Mouse (Mus musculus) embryonic stem cell, embryonic (primary cell): ENCODE data around the gene Lypd6.

Source experiments
- CTCF ChIA-PET, 4 experiments: fragments of 300-600 bp in 2 of 4; fragments of 350-600 bp in 2 of 4; sonication (Branson Sonifier 250); formaldehyde crosslinking; loops; one replicate each; lab custom pipeline; 2022; ENCODE audit warnings: inconsistent platforms in 2 of 4; lab: Charles Lee
- POLR2A ChIA-PET, 4 experiments: fragments of 300-600 bp in 2 of 4; fragments of 350-600 bp in 2 of 4; sonication (Branson Sonifier 250); formaldehyde crosslinking; loops; one replicate each; lab custom pipeline; 2022; ENCODE audit warnings: antibody characterized with exemption in 4 of 4, inconsistent platforms in 1 of 4; lab: Charles Lee

Gene Lypd6

DNA sequence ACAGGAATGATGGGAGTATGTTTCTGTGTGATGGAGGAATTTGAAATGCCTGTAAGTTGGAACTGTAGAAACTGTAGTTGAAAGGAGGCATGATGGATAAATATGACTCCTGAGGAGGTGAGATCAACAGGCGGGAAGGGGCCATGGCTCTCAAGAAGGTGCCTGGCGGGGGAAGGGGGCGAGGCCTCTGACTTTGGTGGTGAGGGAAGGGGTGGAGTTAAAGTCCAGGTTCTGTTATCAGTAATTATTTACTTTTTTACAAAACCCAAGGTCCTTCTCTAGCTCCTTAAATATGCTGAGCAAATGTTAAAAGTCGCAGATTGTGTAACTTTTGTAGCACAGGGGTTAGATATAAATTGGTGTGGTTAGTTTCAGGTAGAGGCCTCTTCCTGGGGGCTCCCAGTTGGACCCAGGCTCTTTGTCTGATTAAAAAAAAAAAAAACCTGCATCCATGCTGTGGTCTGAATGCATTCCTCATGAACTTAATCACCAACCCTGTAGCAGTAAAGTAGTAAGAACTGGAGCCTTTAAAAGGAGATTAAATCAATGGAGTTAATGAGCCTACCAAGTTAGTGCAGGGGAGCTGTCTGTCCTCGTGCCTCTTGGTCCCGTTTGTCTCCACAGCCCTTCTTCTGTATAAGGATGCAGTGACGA, 37.7 kb downstream of the Lypd6 start:
- ChIA-PET CTCF (no interaction called here), POLR2A (no interaction called here)

DNA sequence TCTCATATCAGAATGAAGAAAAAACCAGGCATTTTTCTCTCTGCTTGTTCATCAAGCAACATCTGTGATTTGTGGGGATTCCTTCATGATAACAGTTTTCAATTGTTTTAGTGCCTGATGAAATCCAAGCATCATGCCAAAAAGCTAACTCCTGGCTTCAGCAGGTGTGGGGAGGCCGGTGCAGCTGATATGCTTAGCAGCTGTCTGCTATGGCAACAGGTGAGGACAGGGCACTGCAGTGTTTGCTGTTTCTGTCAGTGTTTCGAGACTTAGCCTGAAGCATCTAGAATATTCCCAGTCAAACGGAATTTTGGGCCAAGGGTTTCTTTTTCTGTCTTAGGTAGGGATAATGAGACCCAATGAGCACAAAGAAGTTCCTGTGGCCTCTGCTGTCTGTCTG, 39.4 kb downstream of the Lypd6 start:
- CTCF ChIA-PET = no interaction called here
- POLR2A ChIA-PET = no interaction called here

DNA sequence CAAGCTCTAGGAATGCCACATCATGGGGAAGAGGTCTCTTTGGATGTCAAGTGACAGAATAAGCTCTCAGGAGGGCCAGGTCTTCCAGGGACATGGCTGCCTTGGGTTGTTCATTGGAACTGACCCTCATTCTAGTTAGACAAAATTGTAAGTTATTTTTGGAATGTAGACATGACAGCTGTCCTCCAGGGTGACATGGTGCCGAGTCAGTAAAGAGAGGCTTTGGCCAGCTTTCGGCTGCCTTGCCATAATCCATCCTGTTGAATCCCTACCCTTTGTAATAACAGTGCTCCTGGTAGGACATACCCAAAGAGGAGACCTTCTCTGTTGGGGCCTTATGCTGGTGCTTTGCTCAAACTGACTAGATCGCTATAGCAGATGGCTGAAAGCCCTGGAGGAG, 39.8 kb downstream of the Lypd6 start:
- ChIA-PET CTCF (no interaction called here), POLR2A (no interaction called here)

DNA sequence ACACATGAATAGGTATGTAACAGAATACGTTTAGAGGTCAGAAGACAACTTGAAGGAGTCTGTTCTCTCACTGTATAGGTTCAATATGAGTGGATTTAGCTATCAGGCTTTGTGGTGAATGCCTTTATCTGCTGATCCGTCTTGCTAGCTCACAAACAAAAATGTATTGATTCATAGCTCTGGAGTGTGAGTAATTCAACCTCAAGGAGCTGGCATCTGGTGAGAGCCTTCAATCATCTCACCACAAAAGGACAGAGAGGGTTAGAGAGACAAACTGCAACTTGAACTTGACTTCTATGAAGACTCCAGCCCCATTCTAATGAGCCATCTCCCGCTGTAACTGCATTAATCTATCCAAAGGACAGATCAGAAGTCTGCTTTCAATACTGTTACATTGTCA, 40.6 kb downstream of the Lypd6 start:
- CTCF ChIA-PET = no interaction called here
- POLR2A ChIA-PET = no interaction called here

DNA sequence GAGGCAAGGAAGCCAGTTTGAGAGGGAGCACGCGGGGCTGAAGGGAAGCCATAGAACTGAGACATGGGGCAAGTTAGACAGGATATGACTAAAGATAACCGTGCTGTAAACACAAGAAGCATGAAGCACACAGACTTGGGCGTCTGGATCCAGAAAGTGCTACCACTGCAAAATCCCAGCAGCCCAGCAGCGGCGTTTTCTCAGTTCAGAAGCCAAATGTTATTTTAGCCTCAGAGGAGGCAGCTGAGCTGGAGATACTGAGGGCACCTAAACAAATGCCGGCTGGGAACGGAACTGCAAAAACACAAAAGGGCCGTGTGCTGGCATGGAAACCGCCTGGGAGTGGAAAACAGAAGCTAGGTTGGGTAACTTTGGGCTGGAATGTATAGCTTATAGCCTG, 43.9 kb downstream of the Lypd6 start:
- CTCF ChIA-PET = no interaction called here

DNA sequence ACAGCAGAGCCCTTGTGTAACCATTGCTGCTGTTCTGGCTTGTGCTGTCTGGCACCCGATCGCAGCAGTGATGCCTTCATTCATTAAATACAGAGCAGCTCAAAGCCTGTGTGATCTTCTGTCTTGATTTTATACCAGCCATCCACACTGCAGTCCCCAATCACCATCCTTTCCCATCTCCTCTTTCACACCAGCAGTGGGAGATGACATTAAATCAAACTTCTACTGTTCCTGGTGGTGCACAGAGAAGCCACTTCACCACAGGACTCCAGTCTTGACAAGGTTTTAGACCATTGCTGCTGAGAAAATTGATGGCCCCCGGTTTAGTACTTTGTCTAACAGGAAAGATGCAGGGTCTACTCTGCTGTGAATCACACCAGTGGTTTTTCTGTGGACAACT, 44.9 kb downstream of the Lypd6 start:
- CTCF ChIA-PET = no interaction called here
- POLR2A ChIA-PET = no interaction called here

More for the DNA sequence above, 43.9 kb downstream of the Lypd6 start:
- POLR2A ChIA-PET = interaction anchor here in 1 of 4 experiments (0.7 kb wide), 1 partner anchor 15 kb away, joined by 3 read pairs; no protein-coding TSS in a partner anchor

DNA sequence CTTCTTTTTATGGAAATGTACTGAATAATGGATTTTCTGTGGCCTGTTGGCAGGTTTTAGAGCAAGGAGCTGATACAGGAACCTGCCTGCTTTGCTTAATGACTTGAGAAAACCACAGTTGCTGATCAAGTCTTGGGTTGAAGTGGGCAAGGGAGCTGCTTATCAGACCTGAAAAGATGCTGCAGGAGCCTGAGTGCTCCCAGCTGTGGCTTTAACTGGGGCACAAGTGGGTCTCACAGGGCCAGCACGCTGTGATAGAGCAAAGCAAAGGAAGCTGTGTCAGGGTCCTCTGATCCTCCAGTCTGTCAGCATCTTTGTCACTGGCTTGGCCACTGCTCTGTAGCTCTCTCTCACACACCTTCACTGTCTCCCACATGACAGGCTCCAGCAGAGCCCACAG, 45.4 kb downstream of the Lypd6 start:
- CTCF ChIA-PET = no interaction called here
- POLR2A ChIA-PET = interaction anchor here in 1 of 4 experiments (0.6 kb wide), 1 partner anchor 1731 kb away, joined by 3 read pairs; no protein-coding TSS in a partner anchor

DNA sequence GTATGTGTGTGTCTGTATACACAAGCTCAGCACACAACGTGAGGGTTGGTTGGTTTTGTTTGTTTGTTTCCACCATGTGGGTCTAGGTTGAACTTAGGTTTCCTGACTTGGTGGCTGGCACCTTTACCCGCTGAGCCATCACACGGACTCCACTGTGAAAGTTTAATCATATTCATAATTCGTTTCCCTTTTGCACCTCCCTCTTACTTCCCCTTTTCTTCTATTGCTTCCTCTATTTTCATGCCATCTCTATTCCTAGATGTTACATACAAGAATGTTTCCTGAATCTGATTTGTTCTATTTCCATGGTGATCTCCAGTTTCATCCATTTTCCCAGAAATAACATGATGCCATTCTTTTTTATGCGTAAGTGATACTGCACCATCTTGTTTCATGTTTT, 46.2 kb downstream of the Lypd6 start:
- ChIA-PET POLR2A (interaction anchor here in 1 of 4 experiments (0.6 kb wide), 1 partner anchor 1732 kb away, joined by 3 read pairs; no protein-coding TSS in a partner anchor), CTCF (no interaction called here)

DNA sequence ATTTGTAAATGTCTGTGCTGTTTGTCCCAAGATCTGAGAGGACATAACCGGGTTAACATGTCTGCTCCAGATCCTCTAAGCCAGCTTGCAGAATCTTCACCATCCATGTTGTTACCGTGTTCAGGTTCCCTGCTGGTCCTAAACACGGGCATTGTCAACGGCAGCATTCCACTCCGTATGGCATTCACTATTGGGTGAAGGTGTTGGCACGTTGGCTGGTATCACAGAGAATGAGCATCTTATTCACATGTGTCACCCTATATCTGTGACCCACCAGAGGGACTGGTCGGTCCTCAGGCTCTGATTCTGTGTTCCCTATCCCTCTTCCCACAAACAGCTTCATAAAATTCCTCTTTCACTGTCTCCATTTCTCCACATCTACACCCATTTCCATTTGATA, 52.9 kb downstream of the Lypd6 start:
- ChIA-PET POLR2A (no interaction called here), CTCF (no interaction called here)

DNA sequence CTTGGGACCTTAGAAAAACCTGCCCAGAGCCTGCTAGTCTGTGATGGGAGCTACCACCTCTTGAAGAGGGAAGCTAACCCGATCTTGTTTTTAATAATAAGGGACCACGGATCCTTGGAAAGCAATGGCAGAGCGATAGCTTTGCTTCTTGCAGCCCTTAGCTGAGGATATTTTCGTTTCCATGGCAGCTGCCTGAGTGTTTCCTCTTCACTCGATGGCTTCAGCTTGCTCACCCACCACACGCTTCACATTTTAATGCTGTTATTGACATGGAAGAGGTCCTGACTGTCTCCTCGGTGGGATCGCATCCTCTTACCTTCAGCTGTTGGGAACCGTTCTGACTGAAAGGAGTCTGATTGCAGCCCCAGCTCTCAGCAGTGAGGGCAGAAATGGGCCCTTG, 54.6 kb downstream of the Lypd6 start:
- CTCF ChIA-PET = no interaction called here
- POLR2A ChIA-PET = no interaction called here

DNA sequence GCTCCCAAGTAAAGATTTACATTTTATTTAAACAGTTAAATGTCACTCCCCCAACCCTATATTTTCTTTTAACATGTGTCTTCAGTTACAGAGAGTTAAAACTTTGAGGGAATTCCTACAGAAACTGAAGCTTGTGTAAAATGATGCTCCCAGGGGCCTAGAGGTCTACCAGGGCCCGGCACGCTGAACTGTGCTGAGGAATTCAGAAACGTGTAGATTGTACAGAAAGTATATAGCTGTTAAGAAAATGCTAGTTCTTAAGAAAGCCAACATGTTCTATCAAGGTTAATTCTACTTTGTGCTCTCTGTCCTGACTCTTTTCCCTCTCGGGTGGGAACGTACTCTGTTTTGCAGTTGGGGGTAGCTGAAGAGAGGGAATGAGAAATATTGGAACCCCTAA, 57.1 kb downstream of the Lypd6 start:
- CTCF ChIA-PET = no interaction called here
- POLR2A ChIA-PET = interaction anchor here in 1 of 4 experiments (0.6 kb wide), 1 partner anchor 502 kb away, joined by 3 read pairs; no protein-coding TSS in a partner anchor

DNA sequence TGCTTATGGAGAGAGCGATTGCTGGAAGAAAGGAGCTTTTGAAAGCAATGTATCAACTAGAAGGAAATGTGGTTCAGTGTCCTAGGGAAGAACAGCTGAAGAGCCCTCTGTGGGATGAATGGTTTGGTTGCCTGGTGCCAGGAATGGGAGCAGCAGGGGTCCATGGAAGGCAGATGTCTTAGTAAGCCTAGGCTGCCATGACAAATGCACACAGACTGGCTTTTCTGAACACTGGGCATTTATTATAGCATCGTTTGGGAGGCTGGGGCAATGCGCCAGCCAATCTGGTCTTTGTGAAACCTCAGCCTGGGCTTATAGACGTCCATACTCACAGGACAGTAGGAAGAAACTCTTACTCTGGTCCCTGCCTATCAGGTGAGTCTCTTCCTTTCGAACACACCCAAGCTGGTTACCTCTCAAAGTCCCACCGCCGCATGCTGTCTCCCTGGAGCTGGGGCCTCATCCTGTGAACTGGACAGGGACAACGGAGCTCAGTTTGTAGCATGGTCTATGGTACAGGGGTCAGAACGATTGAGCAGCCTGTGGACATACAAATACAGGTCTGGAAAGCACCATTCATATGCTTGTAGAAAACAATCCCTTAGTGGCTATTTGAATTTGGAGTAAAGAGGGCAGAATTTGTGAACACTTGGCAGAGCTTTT, 61.4 kb downstream of the Lypd6 start:
- ChIA-PET CTCF (no interaction called here), POLR2A (no interaction called here)

DNA sequence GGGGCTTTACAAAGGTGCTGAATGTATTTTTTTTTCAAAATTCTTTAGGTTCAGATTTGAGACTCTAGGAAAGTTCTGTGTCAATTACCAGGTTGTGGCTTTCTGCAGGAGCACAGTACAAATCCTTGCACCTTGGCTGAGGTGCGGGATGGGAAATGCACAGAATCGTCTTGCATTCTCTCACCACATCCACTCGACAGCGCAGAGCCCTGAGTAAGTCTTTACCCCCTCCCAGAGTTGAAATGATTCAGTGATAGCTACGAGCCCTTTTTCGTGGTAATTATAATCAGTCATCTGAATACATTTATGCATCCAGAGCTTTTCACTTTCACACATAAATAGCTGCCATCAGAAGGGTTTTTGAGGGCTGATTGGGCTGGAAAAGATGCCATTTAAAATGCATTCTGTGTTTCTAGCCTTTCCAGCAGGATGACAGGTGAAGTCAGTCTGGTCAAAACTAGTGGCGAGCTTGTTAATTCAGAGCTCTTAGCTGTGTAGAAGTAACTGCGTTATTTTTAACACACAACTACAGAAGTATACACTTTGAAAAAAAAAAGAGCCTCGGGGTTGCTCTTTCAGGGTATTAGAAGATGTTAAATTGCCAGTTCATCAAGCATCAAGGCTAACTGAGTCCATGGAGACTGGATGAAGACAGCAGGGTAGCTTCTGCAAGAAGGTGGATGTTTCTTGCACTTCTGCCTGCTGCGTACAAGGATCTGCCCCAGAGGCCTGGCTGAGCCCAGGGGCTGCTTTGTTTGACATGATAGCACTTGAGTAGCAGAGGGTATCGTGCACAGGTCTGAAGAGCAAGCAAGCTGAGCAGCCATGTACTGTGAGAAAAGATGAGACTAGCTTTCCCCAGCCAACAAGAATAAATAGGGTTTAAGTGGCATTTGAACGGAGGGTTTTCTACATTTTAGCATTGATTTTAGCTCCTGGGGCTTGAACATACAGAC, 62.4 kb downstream of the Lypd6 start:
- ChIA-PET POLR2A (no interaction called here), CTCF (no interaction called here)

DNA sequence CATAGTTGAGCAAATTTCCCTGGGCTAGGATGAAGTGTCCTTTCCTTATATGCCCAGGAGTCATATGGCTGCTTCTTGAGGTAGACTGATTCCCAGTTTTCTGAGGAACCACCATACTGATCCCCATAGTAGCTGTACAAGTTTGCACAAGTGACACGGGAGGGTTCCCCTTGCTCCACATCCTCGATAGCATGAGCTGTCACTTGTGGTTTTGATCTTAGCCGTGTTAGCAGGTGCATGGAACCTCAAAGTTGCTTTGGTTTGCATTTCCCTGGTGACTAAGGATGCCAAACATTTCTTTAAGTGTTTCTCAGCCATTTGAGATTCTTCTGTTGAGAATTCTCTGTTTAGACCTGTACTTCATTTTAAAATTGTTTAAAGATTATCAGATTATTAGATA, 64.4 kb downstream of the Lypd6 start:
- ChIA-PET CTCF (no interaction called here), POLR2A (no interaction called here)

DNA sequence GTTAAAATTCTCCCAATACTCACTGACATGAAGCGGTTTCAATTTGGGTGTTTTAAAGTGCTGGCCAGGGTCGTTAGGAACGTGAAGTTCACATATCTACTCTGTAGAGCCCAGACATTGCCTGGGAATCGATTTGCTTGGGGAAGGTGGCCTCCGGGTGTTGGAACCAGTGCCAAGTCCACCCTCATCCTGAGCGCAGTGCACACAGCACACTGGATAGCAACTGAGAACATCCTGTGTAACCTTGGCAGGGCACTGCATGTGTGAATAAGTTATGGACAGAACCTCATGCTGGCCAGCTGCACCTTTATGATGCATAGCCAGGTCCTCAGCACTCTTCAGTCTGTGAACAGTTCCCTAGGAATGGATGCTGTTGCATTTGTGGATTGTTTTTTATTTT, 77.4 kb downstream of the Lypd6 start:
- ChIA-PET CTCF (no interaction called here), POLR2A (no interaction called here)

DNA sequence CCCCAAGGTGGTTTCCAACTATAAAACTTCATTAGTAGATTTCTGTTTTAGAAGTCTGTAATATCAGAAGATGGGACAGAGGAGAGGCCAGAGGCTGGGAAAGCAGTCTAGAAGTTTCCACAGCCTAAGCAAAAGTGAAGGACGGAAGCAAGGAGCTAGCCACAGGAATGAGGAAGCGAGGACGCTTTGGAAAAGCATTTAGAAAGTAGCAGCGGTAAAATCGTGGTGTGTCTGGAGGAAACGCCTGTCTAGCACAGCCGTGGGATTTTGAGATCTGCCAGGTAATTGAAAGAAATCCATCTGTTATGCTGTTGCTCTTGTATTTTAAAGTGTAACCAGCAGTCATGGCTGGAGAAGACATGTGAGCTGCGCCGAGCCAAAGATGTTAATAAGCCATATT, 81.1 kb downstream of the Lypd6 start:
- ChIA-PET POLR2A (no interaction called here), CTCF (interaction anchor here in 2 of 4 experiments (0.6 to 0.7 kb wide), 2 partner anchors 193 to 359 kb away, joined by 3 read pairs; no protein-coding TSS in a partner anchor)

DNA sequence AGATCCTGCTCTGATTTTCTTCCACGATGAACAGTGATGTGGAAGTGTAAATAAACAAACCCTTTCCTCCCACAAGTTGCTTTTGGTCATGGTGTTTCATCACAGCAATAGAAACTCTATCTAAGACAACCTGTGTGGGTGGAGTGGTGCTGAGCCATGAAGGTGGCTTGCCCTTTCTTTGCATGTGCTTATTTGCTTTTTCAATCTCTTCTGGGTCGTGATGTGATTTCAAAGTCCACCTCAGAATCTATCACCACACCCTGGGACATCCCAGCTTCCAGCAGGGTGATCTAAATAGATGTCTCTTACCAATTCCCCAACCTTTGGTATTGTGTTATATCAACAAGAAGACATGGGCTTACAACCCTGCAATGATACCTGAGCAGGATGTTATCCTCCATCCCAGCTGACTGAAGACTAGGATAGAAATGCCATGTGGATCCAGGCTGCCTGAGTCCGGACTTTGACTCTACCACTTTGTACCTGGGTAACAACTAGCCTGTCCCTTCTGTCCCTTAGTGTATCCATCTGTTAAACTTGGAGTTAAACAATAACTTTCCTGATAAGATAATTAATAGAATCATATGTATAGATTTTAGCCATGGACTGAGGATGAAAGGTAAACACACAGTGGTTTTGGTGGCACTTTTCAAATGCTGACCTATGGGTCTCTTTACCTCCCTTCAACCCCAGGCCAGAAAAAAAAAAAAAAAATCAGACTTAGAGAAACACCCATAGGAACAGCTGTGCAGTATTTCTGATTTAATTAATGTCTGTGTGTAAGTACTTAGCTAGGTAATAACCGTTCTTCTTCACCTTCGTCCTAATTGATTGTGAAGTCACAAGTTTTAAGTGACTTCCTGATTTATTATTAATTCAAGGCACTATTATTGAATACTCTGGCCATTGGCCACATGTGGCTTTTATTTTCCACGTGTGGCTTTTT, 83.3 kb downstream of the Lypd6 start:
- CTCF ChIA-PET = no interaction called here
- POLR2A ChIA-PET = interaction anchor here in 2 of 4 experiments (0.5 to 0.7 kb wide), 2 partner anchors 393 to 1206 kb away, joined by 3 to 9 read pairs; no protein-coding TSS in a partner anchor

DNA sequence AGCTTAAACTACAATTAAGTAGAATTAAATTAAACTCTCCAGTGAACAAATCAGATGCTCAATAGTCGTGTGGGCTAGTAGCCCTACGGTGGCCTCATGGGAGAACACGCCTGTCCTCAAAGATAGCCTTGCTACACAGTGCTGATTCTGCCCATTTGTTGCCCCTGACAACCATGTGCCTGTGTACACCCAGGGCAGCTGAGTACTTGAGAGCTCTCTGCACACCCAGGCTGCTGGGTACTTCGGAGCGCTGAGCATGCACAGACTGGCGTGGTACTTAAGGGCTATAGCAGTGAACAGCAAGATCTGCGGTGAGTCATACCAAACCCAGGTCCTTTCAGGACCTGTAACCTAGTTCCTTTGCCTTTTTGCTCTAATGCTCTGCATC, 84.0 kb downstream of the Lypd6 start:
- CTCF ChIA-PET = no interaction called here
- POLR2A ChIA-PET = interaction anchor here in 1 of 4 experiments (0.7 kb wide), 1 partner anchor 394 kb away, joined by 3 read pairs; no protein-coding TSS in a partner anchor

DNA sequence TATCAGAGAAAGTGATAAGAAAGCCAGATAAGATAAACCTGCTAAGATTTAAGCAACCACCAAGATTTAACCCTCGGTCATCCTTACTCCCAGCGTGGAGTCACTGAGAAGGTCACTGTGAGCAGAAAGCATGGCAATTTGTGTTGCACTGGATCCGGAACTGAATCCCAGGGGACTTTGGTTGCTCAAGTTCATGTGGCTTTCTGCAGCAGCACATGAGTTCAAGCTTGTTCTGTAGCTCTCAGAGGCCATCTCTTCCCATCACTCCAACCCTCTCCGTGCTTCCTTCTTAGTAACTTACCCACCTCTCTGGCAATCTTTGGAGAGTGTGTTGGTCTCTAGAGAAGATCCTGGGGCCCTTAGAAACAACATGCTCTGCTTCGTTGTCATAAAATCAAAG, 84.6 kb downstream of the Lypd6 start:
- CTCF ChIA-PET = no interaction called here
- POLR2A ChIA-PET = no interaction called here
